Mouse (Mus musculus): Measurements from ENCODE around the gene Tmem117.

The Tmem117 gene

DNA sequence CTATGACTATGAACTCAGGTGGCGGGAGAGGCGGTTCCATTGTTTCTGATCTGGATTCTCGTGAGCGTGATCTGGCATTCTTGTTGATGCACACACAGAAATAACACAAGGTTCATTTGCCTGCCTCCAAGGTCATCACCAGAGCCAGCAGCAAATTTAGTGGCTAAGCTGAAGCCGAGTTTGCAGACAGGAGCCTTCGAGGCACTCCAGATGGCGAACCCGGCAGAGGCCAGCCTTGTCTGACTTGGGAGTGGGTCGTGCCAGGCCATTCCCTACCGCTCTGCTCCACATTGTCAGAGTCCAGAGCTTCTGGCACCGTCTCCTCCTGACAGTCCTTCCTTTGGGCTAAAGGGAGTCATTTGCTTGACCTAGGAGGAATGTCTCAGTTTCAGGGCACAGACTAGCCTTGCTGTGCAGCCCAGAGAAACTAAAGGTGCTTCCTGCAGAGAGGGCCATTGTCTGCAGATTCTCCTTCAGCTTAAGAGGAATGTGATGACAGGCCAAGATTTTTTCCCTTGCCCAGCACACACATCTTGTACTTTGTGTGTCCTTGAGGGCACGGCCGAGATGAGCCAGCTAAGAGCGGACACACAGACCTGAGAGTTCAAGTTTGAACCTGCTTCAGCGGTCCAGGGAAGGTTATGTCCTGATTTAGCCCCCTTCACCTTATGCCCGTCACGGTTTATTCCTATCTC, 20.2 kb downstream of the Tmem117 start:
- peak; percentile 31 to 46 for DNase-seq

DNA sequence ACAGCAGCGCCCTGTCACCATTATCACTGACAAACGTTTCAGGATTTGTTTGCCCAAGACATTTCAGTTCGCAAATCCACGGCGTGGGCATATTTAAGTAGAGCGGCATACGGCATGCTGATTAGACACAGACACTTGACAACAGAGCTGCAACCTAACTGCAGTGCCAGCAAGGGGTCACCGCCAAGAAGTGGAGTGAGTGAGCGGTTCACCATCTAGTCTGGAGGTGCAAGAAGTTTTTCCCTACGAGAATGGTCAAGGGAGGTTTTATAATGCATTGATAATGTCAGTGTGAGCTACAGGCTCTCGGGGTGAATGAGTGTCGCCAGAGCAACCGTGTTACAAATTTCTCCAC, 20.7 kb downstream of the Tmem117 start:
- DNase-seq: no peak

DNA sequence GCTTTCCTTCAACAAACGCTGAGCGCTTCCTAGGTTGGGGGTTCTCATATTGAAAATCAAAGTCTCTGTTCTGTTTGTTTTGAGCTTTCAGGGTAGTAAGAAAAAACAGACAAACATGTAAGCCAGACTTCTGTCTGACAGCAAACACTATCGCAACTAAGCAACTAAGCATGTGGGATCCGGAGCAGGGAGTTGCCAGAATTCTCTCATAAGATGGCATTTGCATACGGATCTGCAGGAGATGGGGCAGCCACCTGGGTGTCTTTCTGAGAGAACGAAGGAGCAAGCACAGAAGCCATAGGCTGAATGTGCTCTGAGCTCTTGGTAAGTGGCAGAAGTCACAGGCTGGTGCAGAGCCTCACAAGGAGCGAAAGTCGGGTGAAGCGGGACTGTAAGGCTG, 22.3 kb downstream of the Tmem117 start:
- no peak for DNase-seq

DNA sequence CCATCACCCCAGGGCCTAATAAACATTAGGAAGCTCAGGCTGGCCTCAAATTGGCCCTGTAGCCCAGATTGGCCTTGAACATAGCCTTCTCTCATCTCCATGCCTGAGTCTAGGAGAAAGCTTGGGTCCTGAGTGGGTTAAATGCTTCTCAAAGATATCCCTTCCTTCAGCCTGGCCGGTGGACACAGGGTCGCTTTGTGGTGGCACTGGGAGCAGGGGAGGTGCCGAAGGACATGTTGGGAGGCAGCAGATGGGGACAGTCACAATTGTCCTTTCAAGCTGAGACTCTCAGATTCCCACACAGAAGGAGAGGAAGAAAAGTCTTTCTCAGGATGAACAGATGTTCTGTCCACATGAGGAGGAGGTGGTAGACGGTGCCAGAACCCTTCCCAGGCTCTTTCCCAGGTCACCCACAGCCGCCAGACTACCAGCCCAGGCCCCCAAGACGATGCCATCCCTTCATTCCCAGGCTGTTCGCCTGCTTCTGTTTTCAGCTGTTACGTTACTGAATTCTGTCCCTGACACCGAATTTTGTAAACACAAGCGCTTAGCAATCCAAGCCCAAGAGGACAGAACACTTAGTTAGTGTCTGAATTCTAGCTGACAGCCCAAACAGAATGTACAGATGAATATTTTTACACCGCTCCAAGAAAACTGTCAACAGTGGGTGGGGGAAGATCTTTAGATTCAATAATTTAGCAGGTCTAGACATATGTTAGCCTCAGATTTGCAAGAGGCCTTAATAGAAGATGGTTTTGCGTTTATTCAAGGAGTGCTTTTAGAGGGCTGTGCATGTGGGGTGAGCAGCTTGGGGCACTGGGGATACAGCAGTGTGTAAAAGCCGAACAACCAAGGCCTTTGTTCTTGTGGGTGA, 23.2 kb downstream of the Tmem117 start:
- DNase-seq: no peak

DNA sequence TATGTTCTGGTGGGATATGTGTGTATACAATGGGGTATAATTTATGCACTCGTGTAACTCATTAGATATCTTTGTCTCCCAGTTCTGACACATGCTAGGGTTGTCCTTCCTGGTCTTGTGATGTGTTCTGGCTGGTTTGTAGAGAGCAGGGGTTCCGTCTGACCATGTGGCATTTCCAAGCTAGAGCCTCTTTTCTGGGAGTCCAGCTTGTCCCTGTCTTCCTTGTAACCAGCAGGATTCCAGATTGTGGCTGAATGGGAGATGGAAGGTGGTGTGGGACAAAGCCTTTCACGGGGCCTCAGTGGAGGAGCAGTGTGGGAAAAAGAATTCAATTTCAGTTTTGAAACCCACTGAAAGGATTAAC, 23.8 kb downstream of the Tmem117 start:
- no peak for DNase-seq

DNA sequence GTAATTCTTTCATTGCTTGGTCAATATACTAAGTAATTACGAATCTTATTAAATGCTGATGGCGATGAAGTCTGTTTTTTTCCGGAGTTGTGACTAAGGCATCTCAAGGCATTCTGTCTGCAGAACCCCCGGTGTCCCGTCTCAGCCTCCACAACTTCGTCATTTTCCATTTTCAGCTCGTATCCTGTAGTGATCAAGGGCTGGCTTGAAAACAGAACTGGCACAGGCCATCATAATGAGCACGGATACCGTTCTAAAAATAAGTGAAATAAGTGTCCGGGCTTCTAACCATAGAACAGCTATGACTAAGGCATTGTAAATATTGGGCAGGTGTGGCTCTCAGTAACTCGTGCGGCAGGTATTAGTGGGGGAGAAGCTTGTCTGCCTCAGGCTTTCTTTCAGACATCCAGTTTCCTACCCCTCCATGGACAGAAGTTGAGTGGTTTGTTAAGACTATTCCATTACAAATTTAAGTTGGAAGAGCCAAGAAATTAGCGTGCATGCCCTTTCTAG, 26.8 kb downstream of the Tmem117 start:
- no peak for DNase-seq

DNA sequence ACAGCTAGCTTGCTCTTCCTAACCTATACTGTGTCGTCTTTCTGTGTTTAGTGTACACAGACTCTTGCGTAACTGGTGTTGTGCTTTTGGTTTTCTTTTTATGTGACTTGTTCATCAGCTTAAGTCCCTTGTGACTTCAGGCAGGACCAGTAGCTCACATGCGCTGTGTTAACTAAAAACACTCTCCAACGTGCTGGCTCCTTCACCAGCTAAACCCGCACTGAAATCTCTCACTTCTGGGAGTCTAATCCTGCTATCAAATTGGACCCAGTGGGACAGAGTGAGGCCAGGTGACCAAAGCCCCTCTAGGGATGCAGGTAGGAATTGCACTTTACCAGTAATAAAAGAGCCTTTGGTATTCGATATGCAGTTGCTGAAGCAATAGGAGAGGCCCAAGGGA, 28.9 kb downstream of the Tmem117 start:
- DNase-seq: no peak

DNA sequence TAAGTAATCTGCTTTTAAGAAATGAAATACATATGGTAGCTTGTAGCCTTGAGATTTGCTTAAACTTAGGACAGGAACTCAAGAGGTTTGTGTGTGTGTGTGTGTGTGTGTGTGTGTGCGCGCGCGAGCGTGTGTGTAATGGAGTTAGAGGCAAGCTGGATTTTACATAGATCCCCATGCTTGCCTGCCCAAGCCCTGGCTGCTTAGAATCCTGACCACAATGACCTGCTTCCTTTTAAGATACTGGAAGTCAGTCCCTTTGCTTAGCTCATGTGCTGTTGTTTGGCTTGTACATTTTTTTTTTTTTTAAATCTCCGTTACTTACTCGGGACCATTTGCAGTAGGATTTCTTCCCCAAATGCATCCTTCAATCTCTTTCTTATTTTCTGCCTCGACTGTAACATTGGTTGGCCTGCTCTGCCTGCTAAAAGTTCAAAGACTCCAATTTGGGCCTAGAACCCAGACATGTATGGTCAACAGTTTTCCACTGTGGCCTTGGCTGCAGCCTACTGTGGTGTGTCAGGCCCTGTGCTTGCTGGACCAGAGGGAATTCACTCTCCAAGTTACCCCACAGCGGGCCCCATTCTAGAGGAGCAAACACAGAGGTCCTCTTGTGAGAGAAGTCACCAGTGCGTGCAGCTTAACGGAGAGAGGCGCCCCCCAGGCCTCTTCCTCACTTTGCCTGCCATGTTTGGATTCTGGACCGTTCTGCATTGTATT, 29.5 kb downstream of the Tmem117 start:
- no peak for DNase-seq

DNA sequence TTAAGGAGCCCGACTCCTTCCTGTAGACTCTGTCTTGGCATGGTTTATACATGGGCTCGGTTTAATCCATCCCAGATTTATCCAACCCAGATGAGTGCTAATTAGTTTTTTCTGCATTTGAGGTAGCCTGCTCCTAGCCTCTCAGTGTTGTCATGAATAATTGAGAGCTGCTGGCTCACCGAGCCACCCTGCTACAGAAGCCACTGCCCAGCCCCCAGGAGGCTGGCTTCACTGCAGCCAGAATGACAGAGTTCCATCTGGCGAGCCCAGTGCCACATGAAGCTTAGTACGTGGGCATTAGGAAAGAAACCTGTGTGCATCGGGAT, 30.0 kb downstream of the Tmem117 start:
- DNase-seq: no peak

DNA sequence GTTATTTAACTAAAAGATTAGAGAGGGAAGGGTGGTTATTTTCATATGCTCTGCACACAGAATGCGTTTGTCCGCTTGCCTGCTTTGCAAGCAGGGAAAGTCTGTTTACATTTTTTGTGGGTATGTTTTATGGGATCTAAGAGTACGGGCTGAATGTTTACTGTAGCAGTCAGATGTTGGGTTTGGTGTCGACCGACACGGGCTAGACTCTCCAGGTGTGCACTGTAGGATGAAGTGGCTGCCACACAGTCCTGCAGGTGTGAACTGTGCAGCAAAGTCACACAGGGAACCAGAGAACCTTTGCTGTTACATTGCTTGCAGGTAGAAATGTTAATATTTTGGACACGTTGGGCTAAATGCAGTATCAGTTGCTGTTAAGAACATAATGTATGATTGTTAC, 31.9 kb downstream of the Tmem117 start:
- DNase-seq: no peak

DNA sequence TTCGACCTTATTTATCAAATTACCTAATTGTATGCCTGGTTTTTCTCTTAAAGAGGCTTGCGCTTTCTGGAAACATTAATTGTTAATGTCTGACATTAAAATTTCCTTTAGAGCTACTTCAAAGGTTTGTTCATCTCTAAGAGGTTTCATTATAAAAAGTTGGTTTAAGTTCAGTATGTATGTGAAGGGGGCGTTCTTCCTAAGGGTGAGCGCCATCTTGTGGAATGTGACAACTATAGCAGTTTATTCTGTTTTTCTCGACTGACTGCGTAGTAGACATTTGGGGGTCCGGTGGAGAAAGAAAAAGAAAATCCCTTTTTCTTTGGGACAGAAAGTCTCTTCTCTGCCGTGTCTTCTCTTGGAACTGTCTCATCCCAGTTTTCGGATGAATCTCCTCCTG, 32.4 kb downstream of the Tmem117 start:
- peak; percentile 21 to 45 for DNase-seq

DNA sequence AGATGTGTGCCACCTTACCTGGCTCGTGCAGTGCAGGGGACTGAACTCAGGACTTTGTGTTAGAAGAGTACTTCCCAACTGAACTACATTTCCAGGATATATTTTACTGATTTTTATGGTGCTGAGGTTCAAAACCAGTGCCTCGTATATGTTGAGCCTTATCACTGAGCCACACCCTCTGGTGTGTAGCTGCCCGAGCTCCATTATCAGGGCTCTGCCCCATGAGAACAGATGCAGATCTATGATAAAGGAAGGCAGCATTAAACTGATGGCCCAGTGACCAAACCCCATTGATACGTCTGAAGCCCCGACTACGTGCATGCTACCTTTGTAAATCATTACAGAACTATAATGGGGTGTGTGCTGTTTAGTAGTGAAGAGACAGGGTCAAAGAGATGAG, 35.6 kb downstream of the Tmem117 start:
- no peak for DNase-seq

DNA sequence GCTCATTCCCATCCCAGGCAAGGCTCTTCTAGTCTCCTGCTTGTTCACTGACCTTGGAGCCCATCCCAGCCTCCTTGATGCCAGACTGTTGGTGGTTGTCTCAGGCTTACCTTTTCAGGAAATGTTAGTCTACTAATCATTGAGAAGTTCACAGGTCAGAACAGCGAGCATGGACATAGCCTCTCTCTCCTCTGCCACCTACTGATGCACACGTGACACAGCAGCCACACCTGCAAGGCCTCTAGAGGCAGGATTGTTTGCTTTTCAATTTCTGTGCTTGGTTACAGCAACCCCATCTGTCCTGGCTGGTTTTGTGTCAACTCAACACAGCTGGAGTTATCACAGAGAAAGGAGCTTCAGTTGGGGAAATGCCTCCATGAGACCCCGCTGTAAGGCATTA, 52.1 kb downstream of the Tmem117 start:
- DNase-seq: no peak

DNA sequence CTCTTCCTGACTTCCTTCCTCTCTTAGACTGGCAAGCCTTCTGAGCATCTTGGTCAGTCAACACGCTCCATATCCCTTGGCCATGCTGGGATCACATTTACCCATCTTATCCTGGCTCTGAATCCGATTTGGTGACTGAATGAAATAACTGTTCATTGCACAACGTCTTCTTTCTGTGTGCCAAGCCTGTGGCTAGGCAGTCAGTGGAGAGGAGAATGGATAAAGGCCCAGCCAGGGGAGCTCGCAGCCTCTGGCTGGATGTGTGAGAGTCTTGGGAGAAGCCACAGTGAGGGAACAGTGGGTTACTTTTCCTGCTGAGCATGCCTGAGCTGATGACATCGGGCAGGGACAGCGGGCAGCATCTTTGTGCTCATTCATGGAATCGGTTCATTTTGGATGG, 55.2 kb downstream of the Tmem117 start:
- no peak for DNase-seq

DNA sequence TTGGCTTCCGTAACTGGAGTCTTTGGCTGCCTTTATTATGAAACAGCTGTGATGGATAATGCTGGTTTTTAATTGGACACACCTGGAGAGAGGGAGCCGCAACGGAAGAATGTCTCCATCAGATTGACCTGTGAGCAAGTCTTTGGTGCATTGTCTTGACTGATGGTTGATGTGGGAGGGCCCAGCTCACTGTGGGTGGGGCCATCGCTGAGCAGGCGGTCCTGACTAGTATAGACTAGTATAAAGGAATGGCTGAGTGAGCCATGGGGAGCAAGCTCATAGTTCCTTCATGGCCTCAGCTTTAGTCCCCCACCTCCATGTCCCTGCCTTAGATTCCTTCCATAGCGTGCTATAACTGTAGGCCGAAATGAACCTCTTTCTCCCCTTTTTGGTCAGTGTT, 58.1 kb downstream of the Tmem117 start:
- no peak for DNase-seq

DNA sequence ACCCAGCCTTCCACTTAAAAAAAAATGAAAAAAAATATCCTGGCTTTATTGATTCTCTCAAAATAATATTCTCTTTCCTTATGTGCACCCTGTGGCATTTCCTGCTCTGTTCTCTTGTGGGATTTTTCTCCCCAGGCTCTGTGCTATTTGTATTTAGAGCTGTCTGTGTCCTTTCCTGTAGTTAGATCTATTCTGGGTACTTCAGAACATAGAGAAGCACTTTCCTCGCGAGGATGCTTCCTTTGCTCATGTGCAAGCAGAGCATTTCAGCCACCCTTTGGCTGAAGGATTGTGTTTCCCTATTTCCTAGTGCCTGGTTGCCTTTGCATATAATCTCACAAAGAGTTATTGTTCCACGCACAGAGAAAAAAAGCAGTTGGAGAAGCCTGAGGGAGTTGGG, 58.6 kb downstream of the Tmem117 start:
- DNase-seq: no peak

DNA sequence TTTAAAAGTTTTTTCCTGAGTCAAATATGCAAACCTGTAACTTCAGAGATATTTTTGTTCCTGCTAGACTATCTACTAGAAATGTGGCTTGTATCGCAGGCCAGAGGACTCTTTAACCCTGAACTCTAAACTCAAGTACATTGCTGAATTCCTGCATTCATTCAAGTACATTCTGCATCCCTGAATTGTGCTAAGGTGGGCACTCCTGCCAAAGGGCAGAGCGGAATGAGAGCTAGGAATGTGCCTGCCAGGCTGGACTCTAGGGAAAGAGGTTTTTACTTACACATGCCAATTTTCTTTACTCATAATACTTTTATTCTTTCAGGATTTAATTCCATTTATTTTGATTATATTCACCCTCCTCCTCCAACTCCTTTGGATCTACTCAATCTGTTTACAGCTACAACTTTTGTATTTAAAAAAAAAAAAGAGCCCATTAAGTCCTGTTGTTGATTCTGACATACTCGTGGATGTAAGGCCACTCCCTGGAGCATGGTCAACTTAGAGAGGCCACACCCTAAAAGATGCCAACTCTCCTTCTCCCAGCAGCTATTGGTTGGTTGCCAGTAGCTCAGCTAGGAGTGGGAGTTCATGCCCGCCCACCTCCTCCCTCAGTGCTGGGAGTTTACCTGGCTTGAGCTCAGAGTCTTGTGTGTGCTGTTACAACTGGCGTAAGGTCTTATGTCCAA, 60.3 kb downstream of the Tmem117 start:
- DNase-seq: no peak

DNA sequence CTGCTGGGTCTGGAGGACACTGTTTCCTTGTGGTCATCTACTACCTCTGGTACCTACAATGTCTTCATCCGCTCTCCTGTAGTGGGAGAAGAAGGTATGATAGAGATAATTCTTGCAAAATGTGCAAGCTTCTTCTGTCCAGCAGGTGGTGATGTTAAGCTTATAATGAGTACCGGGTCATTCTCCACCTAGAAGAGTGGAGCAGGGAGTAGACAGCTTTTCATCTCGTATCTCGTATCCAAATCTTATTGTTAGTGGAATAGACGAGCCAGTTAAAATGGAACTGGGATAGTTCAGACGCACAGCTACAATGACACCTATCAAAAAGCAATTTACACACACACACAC, 60.8 kb downstream of the Tmem117 start:
- DNase-seq: no peak

DNA sequence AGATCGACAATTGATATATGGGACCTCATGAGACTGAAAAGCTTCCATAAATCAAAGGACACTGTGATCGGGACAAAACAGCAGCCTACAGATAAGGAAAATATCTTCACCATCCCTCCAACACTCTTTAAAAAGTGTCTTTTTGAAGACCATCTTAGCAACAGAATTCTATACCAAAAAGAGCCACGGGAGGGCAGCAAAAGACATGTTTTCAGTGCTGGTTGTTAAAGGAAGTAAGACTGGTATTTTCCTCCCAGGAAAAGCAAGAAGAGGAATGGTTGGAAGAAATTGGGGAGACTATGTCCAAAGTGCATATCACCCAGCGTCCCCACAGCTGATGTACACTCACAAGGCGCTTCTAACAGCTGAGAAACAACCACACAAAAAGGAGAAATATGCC, 93.7 kb downstream of the Tmem117 start:
- peak; percentile 36 to 75 for DNase-seq

DNA sequence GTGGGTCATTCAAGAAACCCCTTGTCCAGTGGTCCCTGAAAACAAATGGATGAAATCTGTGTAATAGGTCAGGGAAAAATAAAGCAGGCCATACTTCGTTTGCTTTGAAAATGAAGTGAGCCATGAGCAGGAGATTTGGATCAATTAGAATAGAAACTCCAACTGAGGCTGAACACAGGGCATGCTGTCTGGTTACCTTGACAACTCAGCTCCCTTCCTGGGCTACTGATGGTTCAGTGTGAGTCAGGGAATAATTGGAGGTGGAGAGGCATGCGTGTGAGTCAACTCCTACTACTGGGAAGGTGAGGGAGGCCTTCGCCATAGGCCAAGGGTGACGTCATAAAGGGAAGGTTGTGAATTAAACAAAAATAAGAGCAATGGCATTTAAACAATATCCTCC, 103.1 kb downstream of the Tmem117 start:
- DNase-seq: no peak

DNA sequence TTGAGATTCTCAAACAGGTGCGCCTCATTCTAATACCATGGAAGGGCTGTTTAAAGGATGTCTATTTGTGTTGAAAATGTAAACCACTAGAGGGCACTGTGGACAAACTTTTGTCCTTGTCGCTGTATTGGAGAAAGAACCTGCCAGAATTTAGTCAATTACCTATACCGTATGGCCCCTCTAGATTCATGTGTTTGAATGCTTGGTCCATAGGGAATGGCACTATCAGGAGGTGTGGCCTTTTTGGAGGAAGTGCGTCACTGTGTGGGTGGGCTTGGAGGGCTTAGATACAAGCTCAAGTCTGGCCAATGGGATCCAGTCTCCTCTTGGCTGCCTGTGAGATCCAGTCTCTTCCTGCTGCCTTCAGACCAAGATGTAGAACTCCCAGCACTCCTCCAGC, 140.2 kb downstream of the Tmem117 start:
- DNase-seq: peak; percentile 1 to 12

DNA sequence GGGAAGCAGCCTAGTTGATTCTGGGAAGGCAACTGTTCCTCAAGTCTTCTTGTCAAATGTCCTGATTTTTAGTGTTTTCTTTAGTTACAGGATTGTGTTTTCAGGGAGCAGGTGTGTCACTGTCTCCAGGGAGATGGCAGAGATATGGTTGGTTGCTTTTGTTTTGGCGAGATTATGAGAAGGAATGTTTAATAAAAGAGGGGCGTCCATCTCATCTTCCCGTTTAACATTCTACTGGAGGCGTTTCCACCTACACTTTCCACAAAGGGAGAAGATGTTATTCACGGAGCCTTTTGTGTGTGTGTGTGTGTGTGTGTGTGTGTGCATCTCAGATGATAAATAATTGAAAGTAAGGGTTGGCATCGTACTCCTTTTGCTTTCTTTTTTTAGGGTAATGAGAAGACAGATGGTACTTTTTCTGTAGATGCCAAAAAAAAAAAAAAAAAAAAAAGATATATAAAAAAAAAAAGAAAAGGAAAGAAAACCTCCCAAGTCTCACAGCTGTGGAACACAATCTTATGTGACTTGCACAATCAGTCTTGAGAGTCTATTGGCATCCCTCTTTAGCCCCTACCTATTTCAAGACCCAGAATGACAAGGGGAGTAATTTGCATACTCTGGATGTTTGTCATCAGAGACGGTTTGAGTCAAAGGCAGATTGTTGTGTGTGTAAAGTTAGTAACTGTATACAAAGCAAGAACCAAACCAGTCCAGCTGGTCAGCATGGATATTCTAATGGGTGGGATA, 142.0 kb downstream of the Tmem117 start:
- no peak for DNase-seq

DNA sequence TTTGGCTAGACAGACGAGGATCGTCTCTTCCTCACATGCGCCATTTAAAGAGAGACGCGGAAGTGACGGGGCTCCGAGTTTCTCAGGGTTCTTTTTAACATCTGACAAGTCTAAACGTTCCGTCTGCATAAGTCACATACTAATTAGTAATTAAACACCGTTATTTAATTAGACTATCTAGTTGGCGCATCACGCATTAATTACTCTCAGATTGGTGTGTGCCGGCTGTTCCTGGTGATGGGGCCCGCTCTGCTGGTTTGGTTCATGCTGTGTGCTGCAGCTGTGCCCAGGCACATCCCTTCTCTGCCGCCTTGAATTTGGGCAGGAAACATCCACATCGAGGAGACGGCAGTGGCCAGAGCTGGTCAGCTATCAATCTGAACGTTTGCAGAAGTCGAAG, 142.7 kb downstream of the Tmem117 start:
- no peak for DNase-seq
